Mouse (Mus musculus) bone marrow, adult 2 months (tissue): ENCODE data around the gene Gnptg.

ENCODE experiments used
- CTCF ChIP-seq: fragments of 200-500 bp; IDR thresholded peaks from 2 replicates; pipeline ENCODE4 v1.5.1; 2011; ENCODE audit warnings: low read length, control low read depth; ENCODE audit not compliant: control insufficient read depth, insufficient read depth
- POLR2A ChIP-seq: fragments of 200-500 bp; IDR thresholded peaks from 2 replicates; pipeline ENCODE4 v1.6.1; 2011; ENCODE audit warnings: low read depth, mild to moderate bottlenecking, control low read depth, low read length, borderline replicate concordance; ENCODE audit not compliant: control insufficient read depth

DNA sequence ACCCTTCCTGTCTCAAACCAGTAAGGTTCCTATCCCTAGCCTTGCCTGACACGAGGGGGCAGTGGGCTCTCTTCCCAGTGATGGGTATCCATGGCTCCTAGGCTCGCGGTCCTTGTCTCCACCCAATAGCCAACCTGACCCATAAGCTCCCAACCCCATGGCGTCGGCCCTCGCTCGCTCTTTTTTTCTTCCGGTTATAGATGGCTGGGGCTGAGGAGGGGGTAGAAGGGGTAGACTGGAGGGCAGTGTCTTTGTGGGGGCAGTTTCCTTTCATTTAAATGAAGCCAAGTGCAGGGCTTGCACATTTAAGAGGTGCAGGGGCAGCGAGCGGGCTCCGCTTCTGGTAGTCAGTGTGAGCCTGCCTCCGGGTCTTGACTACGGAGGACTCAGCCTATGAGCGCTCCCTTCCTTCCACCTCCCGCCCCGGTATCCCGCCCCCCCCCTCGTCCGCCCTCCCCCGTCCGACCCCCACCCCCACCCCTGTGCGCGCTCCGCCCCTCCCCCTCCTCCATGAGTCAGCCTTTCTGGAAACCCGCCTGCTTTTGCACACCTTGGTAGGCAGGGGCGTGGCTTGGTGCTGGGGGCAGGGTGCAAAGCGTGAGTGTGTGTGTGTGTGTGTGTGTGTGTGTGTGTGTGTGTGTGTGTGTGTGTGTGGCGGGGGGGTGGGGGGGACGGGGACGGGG is 18.0 kb downstream of the Gnptg start:
- TF ChIP-seq CTCF (no peak), POLR2A (no peak; the same call in 1 of the 2 replicates)
